Mouse (Mus musculus): ENCODE data around the gene Snx8.

DNA sequence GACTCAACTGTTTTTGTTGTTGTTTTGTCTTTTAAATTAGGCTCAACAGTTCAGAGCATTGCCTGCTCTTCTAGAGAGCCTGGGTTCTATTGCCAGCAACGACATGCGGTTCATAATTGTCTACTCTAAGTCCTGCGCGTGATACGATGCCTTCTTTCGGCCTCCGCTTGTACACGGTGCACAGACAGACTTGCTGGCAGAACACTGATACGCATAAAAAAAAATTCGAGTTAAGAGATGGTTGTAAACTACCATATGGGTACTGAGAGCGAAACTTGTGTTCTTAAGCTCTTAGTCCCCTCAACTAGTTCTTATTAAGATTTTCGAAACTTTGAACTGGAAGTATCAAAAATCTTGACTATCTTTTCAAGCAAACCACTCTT is 29.0 kb upstream of the Snx8 start:
- TF ChIP-seq ZC3H11A (IDR thresholded peaks at IDR 0.05; ENCODE audit: low read depth, low read length) (no peak), RCOR1 (IDR thresholded peaks at IDR 0.05; ENCODE audit: low read depth, low read length) (no peak), CTCF (IDR thresholded peaks at IDR 0.05 in 2 of 3, conservative IDR thresholded peaks at IDR 0.05 in 1 of 3; ENCODE audit: control insufficient read depth in 1 of 3, insufficient read depth in 1 of 3, low read depth in 2 of 3, low read length in 3 of 3, poor library complexity in 1 of 3, severe bottlenecking in 1 of 3) (no peak), JUND (IDR thresholded peaks at IDR 0.05; ENCODE audit: low read depth, low read length) (no peak)
